In the genomic region with DNA sequence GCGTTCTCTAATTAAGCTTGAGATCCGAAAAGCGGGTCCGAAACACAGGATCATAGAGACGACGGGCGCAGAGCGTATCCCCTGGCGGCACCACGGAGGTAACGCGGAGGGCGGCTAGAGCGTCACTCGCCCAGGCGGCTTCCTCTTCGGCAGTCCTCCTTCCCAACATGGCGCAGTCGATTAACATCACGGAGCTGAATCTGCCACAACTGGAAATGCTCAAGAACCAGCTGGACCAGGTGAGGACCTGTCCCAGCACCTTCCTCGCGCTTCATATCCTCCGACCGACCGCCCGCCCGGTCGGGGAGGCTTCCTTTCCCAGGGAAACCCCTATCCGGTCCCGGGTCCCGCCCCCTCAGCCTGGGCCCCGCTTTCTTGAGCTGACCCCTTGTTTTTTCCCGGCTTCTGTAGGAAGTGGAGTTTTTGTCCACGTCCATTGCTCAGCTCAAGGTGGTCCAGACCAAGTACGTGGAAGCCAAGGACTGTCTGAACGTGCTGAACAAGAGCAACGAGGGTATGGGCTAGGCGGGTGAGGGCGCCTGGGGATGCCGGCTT, we compare ENCODE assay signal across 8 mouse cellular contexts. TPM values are rescaled to one million over a fixed set of nuclear protein-coding genes. Genes with fewer than 3 reads are reported as not detected.
A peak's percentile ranks its signal among the peaks of the same experiment; 100 is the strongest.
DNase-seq lines count a peak whose midpoint lies in the region; ATAC-seq lines count a peak whose summit lies in the region.

Gene Pfdn5, plus strand, starts transcription at position 95 of the 555 bp plus-strand sequence.

- H3K4me1 ChIP-seq in embryonic facial prominence, embryonic 10.5 days, result peaks cover 14% of the 10 kb centered on the region
- H3K4me1 ChIP-seq in intestine, embryonic 16.5 days (ENCODE audit: control insufficient read depth, insufficient read depth, low read length), result peaks cover 8% of the 10 kb centered on the region; the same call in 1 of the 2 replicates
- H3K4me1 ChIP-seq in midbrain, embryonic 10.5 days, result peaks cover 16% of the 10 kb centered on the region

- peak; percentile 92 for ATAC-seq in intestine, embryonic 16.5 days

- peak within 1 kb of the TSS; percentile 92 for H3K27ac ChIP-seq in embryonic facial prominence, embryonic 10.5 days (replicated peaks)
- peak within 1 kb of the TSS; percentile 63 for H3K27ac ChIP-seq in intestine, embryonic 16.5 days (ENCODE audit: low read length)
- peak within 1 kb of the TSS; percentile 89 for H3K27ac ChIP-seq in midbrain, embryonic 10.5 days (replicated peaks)

- H3K9ac ChIP-seq in intestine, embryonic 16.5 days (ENCODE audit: low read depth, low read length), result peak within 1 kb of the TSS; percentile 81

- no peaks in the 10 kb centered on the region for H3K9me3 ChIP-seq in embryonic facial prominence, embryonic 10.5 days
- no peaks in the 10 kb centered on the region for H3K9me3 ChIP-seq in intestine, embryonic 16.5 days (ENCODE audit: control insufficient read depth, low read length)
- H3K9me3 ChIP-seq in midbrain, embryonic 10.5 days (replicated peaks), result no peaks in the 10 kb centered on the region

- peak; percentile 94 for DNase-seq in adrenal gland, postnatal 14 days
- DNase-seq in embryonic facial prominence, embryonic 10.5 days (ENCODE audit: low spot score), result peak; percentile 88
- no peak for DNase-seq in gonadal fat pad, adult 2 months (ENCODE audit: low read depth)
- DNase-seq in left cerebral cortex, postnatal 36 days (ENCODE audit: low spot score in 2 of 2), result peak; percentile 86
- DNase-seq in midbrain, embryonic 10.5 days (ENCODE audit: low spot score), result peak; percentile 82
- DNase-seq in right cerebral cortex, postnatal 36 days (ENCODE audit: low spot score in 2 of 2), result peak; percentile 78 to 84
- DNase-seq in urinary bladder, postnatal 4 days (ENCODE audit: low spot score in 2 of 2), result peak; percentile 77 to 81

- peak within 1 kb of the TSS; percentile 75 for H3K4me2 ChIP-seq in intestine, embryonic 16.5 days (ENCODE audit: low read depth, low read length)

- WGBS in embryonic facial prominence, embryonic 10.5 days, result 1% methylated on average over 40 of the region's 40 CpGs
- under 1% methylated on average over 40 of the region's 40 CpGs for WGBS in intestine, embryonic 16.5 days
- under 1% methylated on average over 40 of the region's 40 CpGs for WGBS in midbrain, embryonic 10.5 days

- H3K27me3 ChIP-seq in embryonic facial prominence, embryonic 10.5 days (replicated peaks; ENCODE audit: low read depth, poor library complexity, severe bottlenecking), result no peaks in the 10 kb centered on the region
- no peaks in the 10 kb centered on the region for H3K27me3 ChIP-seq in intestine, embryonic 16.5 days (replicated peaks; ENCODE audit: control insufficient read depth, insufficient read depth, low read length)
- no peaks in the 10 kb centered on the region for H3K27me3 ChIP-seq in midbrain, embryonic 10.5 days (ENCODE audit: low read depth, poor library complexity, severe bottlenecking)

- peak within 1 kb of the TSS; percentile 74 for H3K4me3 ChIP-seq in embryonic facial prominence, embryonic 10.5 days
- H3K4me3 ChIP-seq in intestine, embryonic 16.5 days (ENCODE audit: low read length), result peak within 1 kb of the TSS; percentile 81
- peak within 1 kb of the TSS; percentile 85 for H3K4me3 ChIP-seq in midbrain, embryonic 10.5 days

- H3K36me3 ChIP-seq in embryonic facial prominence, embryonic 10.5 days (replicated peaks), result peaks cover 71% of the 10 kb centered on the region
- peaks cover 12% of the 10 kb centered on the region; the same call in 1 of the 2 replicates for H3K36me3 ChIP-seq in intestine, embryonic 16.5 days (ENCODE audit: control insufficient read depth, insufficient read depth, low read length)
- H3K36me3 ChIP-seq in midbrain, embryonic 10.5 days, result peaks cover 69% of the 10 kb centered on the region

- intact Hi-C loops in left cerebral cortex, postnatal 36 days (cut with DNase I), result no loop called here

RNA-seq across cellular contexts. Expression of gene Pfdn5, which starts in this region (rescaled TPM):
- total RNA-seq in adrenal gland, postnatal 14 days (2021), result 330 and 361 TPM in 2 replicates
- 353 and 356 TPM in 2 replicates for polyA plus RNA-seq in embryonic facial prominence, embryonic 10.5 days (2016; fragmentation: Nextera tagmentation; extraction: Ambion mirVana)
- polyA plus RNA-seq in gonadal fat pad, adult 2 months (2012; rRNA removed), result 179 and 237 TPM in 2 replicates
- polyA plus RNA-seq in intestine, embryonic 16.5 days (2015; fragmentation: Nextera tagmentation; extraction: Ambion mirVana), result 280 and 283 TPM in 2 replicates
- total RNA-seq in left cerebral cortex, postnatal 36 days (2021), result 100 to 1,000 TPM; 374 to 425 TPM
- 335 and 345 TPM in 2 replicates for polyA plus RNA-seq in midbrain, embryonic 10.5 days (2016; fragmentation: Nextera tagmentation; extraction: Ambion mirVana)
